Mouse (Mus musculus) splenic B cell, adult 2 months (primary cell): Measurements from ENCODE around the gene Tbx3.

Experiments used
- DNase-seq: peaks from one replicate; pipeline ENCODE4 v3.0.0-alpha.2; 2011; ENCODE audit warnings: low read depth, low spot score
- H3K27me3 ChIP-seq: 2 replicates; pipeline ENCODE4 v1.6.1; 2012; ENCODE audit warnings: mild to moderate bottlenecking, low read length, moderate library complexity, mixed read lengths; ENCODE audit not compliant: control insufficient read depth, poor library complexity, insufficient read depth, severe bottlenecking
- H3K36me3 ChIP-seq: 2 replicates; pipeline ENCODE4 v1.6.1; 2012; ENCODE audit warnings: mild to moderate bottlenecking, low read length, moderate library complexity, mixed read lengths; ENCODE audit not compliant: control insufficient read depth, poor library complexity, insufficient read depth, severe bottlenecking

The Tbx3 gene

GRCm38 (mm10) chr5:119670566-119671108 lies at the start of gene Tbx3:
TSS of gene Tbx3 (plus strand) at chr5:119670669.
- no peaks in the 10 kb centered on the region for H3K36me3 ChIP-seq
- H3K27me3 ChIP-seq = peaks cover 2% of the 10 kb centered on the region; the same call in 1 of the 2 replicates
- no peak for DNase-seq

- no peaks in the 10 kb centered on the region for H3K36me3 ChIP-seq
- DNase-seq = no peak
Measured at GRCm38 (mm10) chr5:119622076-119622475, 48.4 kb upstream of the Tbx3 start.

GRCm38 (mm10) chr5:119624554-119624953 lies 45.9 kb upstream of the Tbx3 start:
- Histone ChIP-seq H3K27me3 (no peaks in the 10 kb centered on the region; the same call in 1 of the 2 replicates), H3K36me3 (no peaks in the 10 kb centered on the region)
- no peak for DNase-seq

More at GRCm38 (mm10) chr5:119622076-119622475, 48.4 kb upstream of the Tbx3 start:
- no peaks in the 10 kb centered on the region; the same call in 1 of the 2 replicates for H3K27me3 ChIP-seq

GRCm38 (mm10) chr5:119625603-119626002 lies 44.9 kb upstream of the Tbx3 start:
- Histone ChIP-seq H3K36me3 (no peaks in the 10 kb centered on the region), H3K27me3 (no peaks in the 10 kb centered on the region; the same call in 1 of the 2 replicates)
- no peak for DNase-seq

GRCm38 (mm10) chr5:119626154-119626553 lies 44.3 kb upstream of the Tbx3 start:
- no peaks in the 10 kb centered on the region for H3K36me3 ChIP-seq
- DNase-seq = no peak
- H3K27me3 ChIP-seq = no peaks in the 10 kb centered on the region; the same call in 1 of the 2 replicates

- no peaks in the 10 kb centered on the region for H3K36me3 ChIP-seq
- H3K27me3 ChIP-seq = no peaks in the 10 kb centered on the region; the same call in 1 of the 2 replicates
- no peak for DNase-seq
Measured at GRCm38 (mm10) chr5:119626662-119627061, 43.8 kb upstream of the Tbx3 start.

GRCm38 (mm10) chr5:119628100-119628499 lies 42.4 kb upstream of the Tbx3 start:
- H3K36me3 ChIP-seq = no peaks in the 10 kb centered on the region
- no peaks in the 10 kb centered on the region; the same call in 1 of the 2 replicates for H3K27me3 ChIP-seq
- DNase-seq = no peak

GRCm38 (mm10) chr5:119628746-119629327 lies 41.6 kb upstream of the Tbx3 start:
- Histone ChIP-seq H3K36me3 (no peaks in the 10 kb centered on the region), H3K27me3 (no peaks in the 10 kb centered on the region; the same call in 1 of the 2 replicates)
- DNase-seq = no peak

GRCm38 (mm10) chr5:119633581-119633980 lies 36.9 kb upstream of the Tbx3 start:
- Histone ChIP-seq H3K27me3 (no peaks in the 10 kb centered on the region), H3K36me3 (no peaks in the 10 kb centered on the region)
- DNase-seq = no peak

- Histone ChIP-seq H3K27me3 (no peaks in the 10 kb centered on the region), H3K36me3 (no peaks in the 10 kb centered on the region)
- no peak for DNase-seq
Measured at GRCm38 (mm10) chr5:119634861-119635260, 35.6 kb upstream of the Tbx3 start.

GRCm38 (mm10) chr5:119638300-119638699 lies 32.2 kb upstream of the Tbx3 start:
- DNase-seq = no peak
- Histone ChIP-seq H3K36me3 (no peaks in the 10 kb centered on the region), H3K27me3 (no peaks in the 10 kb centered on the region; the same call in 1 of the 2 replicates)

- Histone ChIP-seq H3K27me3 (no peaks in the 10 kb centered on the region; the same call in 1 of the 2 replicates), H3K36me3 (no peaks in the 10 kb centered on the region)
- DNase-seq = no peak
Measured at GRCm38 (mm10) chr5:119641094-119641493, 29.4 kb upstream of the Tbx3 start.

GRCm38 (mm10) chr5:119641714-119642113 lies 28.8 kb upstream of the Tbx3 start:
- no peaks in the 10 kb centered on the region for H3K36me3 ChIP-seq
- DNase-seq = no peak
- no peaks in the 10 kb centered on the region; the same call in 1 of the 2 replicates for H3K27me3 ChIP-seq

GRCm38 (mm10) chr5:119646965-119647364 lies 23.5 kb upstream of the Tbx3 start:
- H3K27me3 ChIP-seq = no peaks in the 10 kb centered on the region; the same call in 1 of the 2 replicates
- no peaks in the 10 kb centered on the region for H3K36me3 ChIP-seq
- no peak for DNase-seq

GRCm38 (mm10) chr5:119651135-119651965 lies 19.1 kb upstream of the Tbx3 start:
- DNase-seq = no peak
- no peaks in the 10 kb centered on the region; the same call in 1 of the 2 replicates for H3K27me3 ChIP-seq
- H3K36me3 ChIP-seq = no peaks in the 10 kb centered on the region
